Mouse (Mus musculus) adrenal gland, postnatal 14 days (tissue): ENCODE measurements around the gene Sept5. TPM values are rescaled to one million over a fixed set of nuclear protein-coding genes. Genes with fewer than 3 reads are reported as not detected.

Experiments used
- DNase-seq: peaks from one replicate; pipeline ENCODE4 v3.0.0; 2021; ENCODE audit warnings: mixed read lengths
- total RNA-seq: library from RNA; stranded (reverse); gene quantifications from 2 replicates; pipeline ENCODE4 v1.2.3, GENCODE M21; 2021

The Sept5 gene
- total RNA-seq, 1 experiment from 2014 or later: 12.1 TPM

GRCm38 (mm10) chr16:18611752-18612151, 18.0 kb downstream of the Sept5 start:
- DNase-seq: no peak

- DNase-seq: no peak
These were observed 20.7 kb downstream of the Sept5 start for GRCm38 (mm10) chr16:18609099-18609498.

- peak; percentile 54 for DNase-seq
These were observed 21.5 kb downstream of the Sept5 start for GRCm38 (mm10) chr16:18608226-18608625.

- DNase-seq: no peak
These were observed 24.0 kb downstream of the Sept5 start for GRCm38 (mm10) chr16:18605705-18606104.

GRCm38 (mm10) chr16:18604267-18604701, 25.5 kb downstream of the Sept5 start:
- peak; percentile 54 for DNase-seq

GRCm38 (mm10) chr16:18601447-18601846, 28.3 kb downstream of the Sept5 start:
- DNase-seq: no peak

GRCm38 (mm10) chr16:18598006-18598405, 31.7 kb downstream of the Sept5 start:
- DNase-seq: no peak

GRCm38 (mm10) chr16:18596255-18596654, 33.5 kb downstream of the Sept5 start:
- DNase-seq: no peak

- no peak for DNase-seq
These were observed 35.8 kb downstream of the Sept5 start for GRCm38 (mm10) chr16:18593930-18594329.

- DNase-seq: peak; percentile 56
These were observed 38.4 kb downstream of the Sept5 start for GRCm38 (mm10) chr16:18591047-18592018.

GRCm38 (mm10) chr16:18589804-18590790, 39.7 kb downstream of the Sept5 start, which contains the start of gene Tbx1:
TSS of gene Tbx1 (minus strand) at chr16:18590671.
- DNase-seq: no peak

GRCm38 (mm10) chr16:18589080-18589621, 40.6 kb downstream of the Sept5 start:
- no peak for DNase-seq

GRCm38 (mm10) chr16:18588738-18589055, 41.1 kb downstream of the Sept5 start:
- DNase-seq: no peak

GRCm38 (mm10) chr16:18587847-18588737, 41.7 kb downstream of the Sept5 start:
- DNase-seq: no peak

- DNase-seq: no peak
These were observed 42.7 kb downstream of the Sept5 start for GRCm38 (mm10) chr16:18586906-18587546.

GRCm38 (mm10) chr16:18586076-18586905, 43.5 kb downstream of the Sept5 start:
- no peak for DNase-seq

GRCm38 (mm10) chr16:18585676-18586075, 44.1 kb downstream of the Sept5 start:
- no peak for DNase-seq

GRCm38 (mm10) chr16:18584901-18585510, 44.7 kb downstream of the Sept5 start:
- DNase-seq: no peak

GRCm38 (mm10) chr16:18583673-18584357, 45.9 kb downstream of the Sept5 start:
- DNase-seq: no peak
